Comparison of ENCODE assay signal across 23 mouse cellular contexts in genomic region chr9:121293187-121293586, GRCm38 (mm10). TPM values are rescaled to one million over a fixed set of nuclear protein-coding genes. Genes with fewer than 3 reads are reported as not detected.
A peak's percentile ranks its signal among the peaks of the same experiment; 100 is the strongest.
DNase-seq lines count a peak whose midpoint lies in the region; ATAC-seq and TF ChIP-seq lines count a peak whose summit lies in the region.
"Had no signal": no experiment of that assay in that cellular context is flagged by ENCODE, and none has a peak within 500 bp of the region (broad histone marks: within the 10 kb centered on the region; RNA-seq: fewer than 3 reads in every experiment).

No protein-coding gene starts in this region.

- no peak overlapping the region for H3ac ChIP-seq in C2C12 (ENCODE audit: control insufficient read depth, insufficient read length, low read depth)

- no peaks in the 10 kb centered on the region for H3K36me3 ChIP-seq in midbrain, embryonic 11.5 days (ENCODE audit: control insufficient read depth, insufficient read depth, low read length)
- no peaks in the 10 kb centered on the region for H3K36me3 ChIP-seq in midbrain, embryonic 16.5 days (ENCODE audit: control insufficient read depth, insufficient read depth, low read length)
- no peaks in the 10 kb centered on the region for H3K36me3 ChIP-seq in C2C12 (ENCODE audit: control insufficient read depth, insufficient read depth)
- H3K36me3 ChIP-seq: embryonic facial prominence, embryonic 13.5 days; embryonic facial prominence, embryonic 15.5 days; forebrain, embryonic 10.5 days; forebrain, embryonic 12.5 days had no signal

- TF ChIP-seq CTCF in C2C12 (IDR thresholded peaks at IDR 0.05; ENCODE audit: control insufficient read depth, insufficient read depth, insufficient read length): no peak

- H3K9ac ChIP-seq in midbrain, embryonic 11.5 days (ENCODE audit: low read length): no peak overlapping the region
- no peak overlapping the region for H3K9ac ChIP-seq in midbrain, embryonic 16.5 days (ENCODE audit: low read depth, low read length)
- H3K9ac ChIP-seq: embryonic facial prominence, embryonic 13.5 days; embryonic facial prominence, embryonic 15.5 days; forebrain, embryonic 12.5 days had no signal

- H3K79me2 ChIP-seq in C2C12 (ENCODE audit: control insufficient read depth, insufficient read depth): peaks cover 6% of the 10 kb centered on the region

- no peak for ATAC-seq in midbrain, embryonic 11.5 days (ENCODE audit: low FRiP score)
- no peak for ATAC-seq in midbrain, embryonic 16.5 days
- ATAC-seq: forebrain, embryonic 14.5 days; forebrain, embryonic 16.5 days had no signal

- no peaks in the 10 kb centered on the region for H3K9me3 ChIP-seq in midbrain, embryonic 11.5 days (ENCODE audit: control insufficient read depth, low read length)
- peaks cover 2% of the 10 kb centered on the region; the same call in 1 of the 2 replicates for H3K9me3 ChIP-seq in midbrain, embryonic 16.5 days (replicated peaks; ENCODE audit: control insufficient read depth, low read length, poor library complexity, severe bottlenecking)
- H3K9me3 ChIP-seq: embryonic facial prominence, embryonic 13.5 days; embryonic facial prominence, embryonic 15.5 days had no signal

- no peak overlapping the region for H3K4me3 ChIP-seq in midbrain, embryonic 11.5 days (ENCODE audit: low read depth, low read length)
- no peak overlapping the region for H3K4me3 ChIP-seq in midbrain, embryonic 16.5 days (ENCODE audit: low read depth, low read length)
- no peak overlapping the region for H3K4me3 ChIP-seq in C2C12 (ENCODE audit: insufficient read depth, poor library complexity, severe bottlenecking)
- H3K4me3 ChIP-seq: embryonic facial prominence, embryonic 13.5 days; embryonic facial prominence, embryonic 15.5 days; erythroblast, embryonic 14.5 days; forebrain, embryonic 10.5 days; forebrain, embryonic 12.5 days had no signal

- H3K4me1 ChIP-seq in midbrain, embryonic 11.5 days (ENCODE audit: control insufficient read depth, insufficient read depth, low read length): peaks cover 3% of the 10 kb centered on the region
- peaks cover 2% of the 10 kb centered on the region for H3K4me1 ChIP-seq in midbrain, embryonic 16.5 days (ENCODE audit: control insufficient read depth, insufficient read depth, low read length)

- peaks cover under 1% of the 10 kb centered on the region for H3K79me3 ChIP-seq in C2C12 (ENCODE audit: low read depth)

- peak; percentile 9 for DNase-seq in cerebellum, adult 11-12 months
- no peak for DNase-seq in cerebellum, postnatal 14 days
- peak; percentile 59 for DNase-seq in midbrain, embryonic 11.5 days (ENCODE audit: low spot score, missing footprints)
- DNase-seq in gastrocnemius, postnatal 10 days: no peak
- DNase-seq: adrenal gland, adult 2 months; adrenal gland, postnatal 10 days; adrenal gland, postnatal 25 days; B cell, adult 2 months; cerebellum, adult 11 months; cerebellum, adult 2 months; cerebellum, adult 9-10 months; cerebellum, postnatal 10 days; cerebellum, postnatal 36 days; embryo, embryonic 11 days had no signal

- H3K27ac ChIP-seq in midbrain, embryonic 11.5 days (ENCODE audit: low read depth, low read length): no peak overlapping the region
- no peak overlapping the region for H3K27ac ChIP-seq in midbrain, embryonic 16.5 days (ENCODE audit: low read length)
- H3K27ac ChIP-seq: embryonic facial prominence, embryonic 13.5 days; embryonic facial prominence, embryonic 15.5 days; forebrain, embryonic 10.5 days; forebrain, embryonic 12.5 days had no signal

- no peak overlapping the region for H3K4me2 ChIP-seq in midbrain, embryonic 11.5 days
- H3K4me2 ChIP-seq in midbrain, embryonic 16.5 days (ENCODE audit: low read length): no peak overlapping the region
- H3K4me2 ChIP-seq: embryonic facial prominence, embryonic 13.5 days; embryonic facial prominence, embryonic 15.5 days; forebrain, embryonic 12.5 days had no signal

- 87% methylated on average over 7 of the region's 7 CpGs for WGBS in midbrain, embryonic 11.5 days
- WGBS in midbrain, embryonic 16.5 days: 93% methylated on average over 7 of the region's 7 CpGs

- H3K27me3 ChIP-seq in midbrain, embryonic 11.5 days (ENCODE audit: control insufficient read depth, insufficient read depth, low read length): no peaks in the 10 kb centered on the region; the same call in 1 of the 2 replicates
- no peaks in the 10 kb centered on the region for H3K27me3 ChIP-seq in midbrain, embryonic 16.5 days (ENCODE audit: control insufficient read depth, insufficient read depth, low read depth, low read length)
- no peaks in the 10 kb centered on the region for H3K27me3 ChIP-seq in C2C12 (ENCODE audit: control insufficient read depth, insufficient read depth, insufficient read length)

TF ChIP-seq in C2C12, 6 proteins besides CTCF, POLR2A, EP300 and RAD21:
- TF ChIP-seq MYOD1 (IDR thresholded peaks at IDR 0.05; ENCODE audit: control insufficient read depth, insufficient read length, low read depth) (peak; percentile 84), FOSL1 (IDR thresholded peaks at IDR 0.05; ENCODE audit: insufficient read depth, low read length, poor library complexity, severe bottlenecking) (no peak), USF1 (IDR thresholded peaks at IDR 0.05; ENCODE audit: low read depth) (no peak), MAX (IDR thresholded peaks at IDR 0.05) (peak; percentile 23), CEBPB (IDR thresholded peaks at IDR 0.05; ENCODE audit: low read depth) (no peak)

RNA-seq across cellular contexts. Expression of gene Trak1, which starts 4.1 kb away (rescaled TPM):
- polyA plus RNA-seq in midbrain, embryonic 11.5 days (2014; fragmentation: Nextera tagmentation; extraction: Ambion mirVana): 19.2 and 20.5 TPM in 2 replicates
- polyA plus RNA-seq in midbrain, embryonic 16.5 days (2015; fragmentation: Nextera tagmentation; extraction: Ambion mirVana): 53.8 and 60.6 TPM in 2 replicates
- 26.6 TPM for polyA plus RNA-seq in C2C12 (2012; fragmentation: generic; extraction: Trizol)
- total RNA-seq in gastrocnemius, postnatal 10 days (2021): 100 to 1,000 TPM; 203 to 207 TPM

RNA-seq across cellular contexts. Expression of gene Ulk4, which starts 16.2 kb away (rescaled TPM):
- 210 and 216 TPM in 2 replicates for polyA plus RNA-seq in midbrain, embryonic 11.5 days (2014; fragmentation: Nextera tagmentation; extraction: Ambion mirVana)
- 102 and 112 TPM in 2 replicates for polyA plus RNA-seq in midbrain, embryonic 16.5 days (2015; fragmentation: Nextera tagmentation; extraction: Ambion mirVana)
- polyA plus RNA-seq in C2C12 (2012; fragmentation: generic; extraction: Trizol): 1.1 TPM
- total RNA-seq in gastrocnemius, postnatal 10 days (2021): under 1 TPM; 0.80 to 0.97 TPM

Comparison
In these comparisons a context has a peak if more than half of its experiments do, and no peak if none do; other contexts are left out.
1. DNase-seq: peak in cerebellum, adult 11-12 months (single experiment) and midbrain, embryonic 11.5 days (single experiment); none in cerebellum, postnatal 14 days (0 of 2) and gastrocnemius, postnatal 10 days (single experiment).
2. RNA of gene Ulk4, which starts 16.2 kb away (polyA plus RNA-seq): 210 to 216 TPM in midbrain, embryonic 11.5 days and 102 to 112 TPM in midbrain, embryonic 16.5 days; 1.1 TPM in C2C12 (single experiment); every median in the first group is over 10 times any median in the second.